Mouse (Mus musculus): ENCODE measurements around the gene Actr5.

- TF ChIP-seq GATA1 (IDR thresholded peaks at IDR 0.05; ENCODE audit: low read depth, low read length) (no peak), EP300 (IDR thresholded peaks at IDR 0.05; ENCODE audit: low read depth in 1 of 2, low read length in 2 of 2) (no peak), CTCF (IDR thresholded peaks at IDR 0.05 in 2 of 3, conservative IDR thresholded peaks at IDR 0.05 in 1 of 3; ENCODE audit: control insufficient read depth in 1 of 3, insufficient read depth in 1 of 3, low read depth in 2 of 3, low read length in 3 of 3, poor library complexity in 1 of 3, severe bottlenecking in 1 of 3) (no peak), MAZ (IDR thresholded peaks at IDR 0.05; ENCODE audit: low read depth, low read length) (no peak), POLR2AphosphoS5 (IDR thresholded peaks at IDR 0.05; ENCODE audit: borderline replicate concordance, low read depth, low read length) (no peak), POLR2A (IDR thresholded peaks at IDR 0.05; ENCODE audit: control insufficient read depth in 1 of 2, insufficient read depth in 1 of 2, low read depth in 1 of 2, low read length in 2 of 2, poor library complexity in 1 of 2) (no peak), USF1 (IDR thresholded peaks at IDR 0.05; ENCODE audit: low read depth, low read length) (no peak), TAL1 (IDR thresholded peaks at IDR 0.05; ENCODE audit: low read length) (no peak), UBTF (IDR thresholded peaks at IDR 0.05; ENCODE audit: borderline replicate concordance, insufficient read depth, low read depth, low read length) (no peak), SIN3A (IDR thresholded peaks at IDR 0.05; ENCODE audit: low read length) (no peak)
These were observed 26.6 kb downstream of the Actr5 start for GRCm38 (mm10) chr2:158651159-158651908.

Data from MEL (cell line).